Mouse (Mus musculus): ENCODE measurements around the gene Egfl7. TPM values are rescaled to one million over a fixed set of nuclear protein-coding genes. Genes with fewer than 3 reads are reported as not detected.

Gene Egfl7
- polyA plus RNA-seq, 1 experiment from 2014 or later: 172 TPM

DNA sequence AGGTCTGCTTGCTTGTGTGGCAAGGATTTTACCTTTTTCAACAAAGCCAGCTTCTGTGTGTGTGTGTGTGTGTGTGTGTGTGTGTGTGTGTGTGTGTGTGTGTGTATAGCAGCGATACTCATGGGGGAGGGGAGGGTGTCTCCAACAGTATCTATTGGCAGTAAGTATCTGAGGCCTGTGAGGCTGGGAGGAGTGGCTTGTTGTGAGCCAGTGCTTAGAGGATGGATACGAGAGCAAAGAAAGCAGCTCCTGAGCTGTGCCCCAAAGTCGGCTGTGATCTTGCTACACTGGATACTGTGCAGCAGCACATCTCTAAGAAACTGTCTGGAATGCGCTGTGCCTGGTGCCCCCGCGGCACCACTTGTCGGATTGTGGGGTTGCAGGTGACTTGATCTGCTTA lies 38.1 kb downstream of the Egfl7 start:
- H3K36me3 ChIP-seq (ENCODE audit: control insufficient read depth, insufficient read depth, low read length): no peaks in the 10 kb centered on the region
- no peaks in the 10 kb centered on the region for H3K4me1 ChIP-seq (ENCODE audit: control insufficient read depth, insufficient read depth, low read length)
- no peaks in the 10 kb centered on the region for H3K27me3 ChIP-seq (ENCODE audit: control insufficient read depth, insufficient read depth, low read length)
- H3K4me3 ChIP-seq (ENCODE audit: low read length): no peak overlapping the region
- WGBS: 59% methylated on average over 7 of the region's 7 CpGs
- H3K9ac ChIP-seq (ENCODE audit: low read depth, low read length): no peak overlapping the region
- H3K27ac ChIP-seq (ENCODE audit: low read depth, low read length): no peak overlapping the region
- H3K9me3 ChIP-seq (ENCODE audit: control insufficient read depth, low read length): no peaks in the 10 kb centered on the region
- H3K4me2 ChIP-seq (replicated peaks; ENCODE audit: low read depth, low read length): no peak overlapping the region
- no peak for ATAC-seq (ENCODE audit: low FRiP score, low TSS enrichment)

DNA sequence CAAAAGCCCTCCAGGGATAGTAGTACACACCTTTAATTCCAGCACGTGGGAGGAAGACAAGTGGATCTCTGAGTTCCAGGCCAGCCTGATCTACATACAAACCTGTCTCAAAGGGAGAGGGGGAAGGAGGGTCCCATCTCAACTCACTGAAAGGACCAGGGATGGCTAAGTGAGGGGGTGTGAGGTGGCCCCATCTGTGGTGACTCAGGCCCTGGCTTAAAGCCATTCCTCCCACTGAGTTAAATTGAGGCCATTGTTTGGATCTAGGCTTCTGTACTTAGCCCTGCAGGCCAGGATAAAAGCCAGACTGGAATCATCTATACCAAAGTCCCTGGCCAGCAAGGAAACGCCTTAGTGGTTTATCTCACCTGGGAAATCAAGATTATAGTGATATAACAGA lies 41.4 kb downstream of the Egfl7 start:
- ATAC-seq (ENCODE audit: low FRiP score, low TSS enrichment): no peak
- Histone ChIP-seq H3K9ac (ENCODE audit: low read depth, low read length) (no peak overlapping the region), H3K27me3 (ENCODE audit: control insufficient read depth, insufficient read depth, low read length) (no peaks in the 10 kb centered on the region), H3K4me2 (replicated peaks; ENCODE audit: low read depth, low read length) (no peak overlapping the region), H3K4me1 (ENCODE audit: control insufficient read depth, insufficient read depth, low read length) (no peaks in the 10 kb centered on the region), H3K9me3 (ENCODE audit: control insufficient read depth, low read length) (no peaks in the 10 kb centered on the region), H3K36me3 (ENCODE audit: control insufficient read depth, insufficient read depth, low read length) (no peaks in the 10 kb centered on the region), H3K27ac (ENCODE audit: low read depth, low read length) (no peak overlapping the region), H3K4me3 (ENCODE audit: low read length) (no peak overlapping the region)
- WGBS: 54% methylated on average over 2 of the region's 2 CpGs

GRCm38 (mm10) chr2:26622984-26623383 lies 43.2 kb downstream of the Egfl7 start:
- no peak overlapping the region for H3K9ac ChIP-seq (ENCODE audit: low read depth, low read length)

GRCm38 (mm10) chr2:26625419-26625818 lies 45.6 kb downstream of the Egfl7 start:
- WGBS: 84% methylated on average over 3 of the region's 3 CpGs
- no peaks in the 10 kb centered on the region for H3K36me3 ChIP-seq (ENCODE audit: control insufficient read depth, insufficient read depth, low read length)
- no peaks in the 10 kb centered on the region for H3K27me3 ChIP-seq (ENCODE audit: control insufficient read depth, insufficient read depth, low read length)
- no peak overlapping the region for H3K4me2 ChIP-seq (replicated peaks; ENCODE audit: low read depth, low read length)
- ATAC-seq (ENCODE audit: low FRiP score, low TSS enrichment): no peak
- H3K4me3 ChIP-seq (ENCODE audit: low read length): no peak overlapping the region
- no peak overlapping the region for H3K9ac ChIP-seq (ENCODE audit: low read depth, low read length)
- H3K27ac ChIP-seq (ENCODE audit: low read depth, low read length): no peak overlapping the region
- no peaks in the 10 kb centered on the region for H3K9me3 ChIP-seq (ENCODE audit: control insufficient read depth, low read length)
- peaks cover 16% of the 10 kb centered on the region for H3K4me1 ChIP-seq (ENCODE audit: control insufficient read depth, insufficient read depth, low read length)

More at GRCm38 (mm10) chr2:26622984-26623383, 43.2 kb downstream of the Egfl7 start:
- H3K4me1 ChIP-seq (ENCODE audit: control insufficient read depth, insufficient read depth, low read length): 0 out of 2 replicates have a peak, but pooled peaks cover 4% of the 10 kb centered on the region
- no peak overlapping the region for H3K27ac ChIP-seq (ENCODE audit: low read depth, low read length)
- H3K4me3 ChIP-seq (ENCODE audit: low read length): no peak overlapping the region
- ATAC-seq (ENCODE audit: low FRiP score, low TSS enrichment): no peak
- no peak overlapping the region for H3K4me2 ChIP-seq (replicated peaks; ENCODE audit: low read depth, low read length)
- H3K36me3 ChIP-seq (ENCODE audit: control insufficient read depth, insufficient read depth, low read length): no peaks in the 10 kb centered on the region
- 62% methylated on average over 5 of the region's 5 CpGs for WGBS
- H3K9me3 ChIP-seq (ENCODE audit: control insufficient read depth, low read length): no peaks in the 10 kb centered on the region
- no peaks in the 10 kb centered on the region for H3K27me3 ChIP-seq (ENCODE audit: control insufficient read depth, insufficient read depth, low read length)

- Histone ChIP-seq H3K27me3 (ENCODE audit: control insufficient read depth, insufficient read depth, low read length) (no peaks in the 10 kb centered on the region), H3K36me3 (ENCODE audit: control insufficient read depth, insufficient read depth, low read length) (no peaks in the 10 kb centered on the region), H3K9ac (ENCODE audit: low read depth, low read length) (no peak overlapping the region), H3K4me1 (ENCODE audit: control insufficient read depth, insufficient read depth, low read length) (peaks cover 23% of the 10 kb centered on the region), H3K27ac (ENCODE audit: low read depth, low read length) (no peak overlapping the region), H3K9me3 (ENCODE audit: control insufficient read depth, low read length) (no peaks in the 10 kb centered on the region), H3K4me2 (replicated peaks; ENCODE audit: low read depth, low read length) (no peak overlapping the region), H3K4me3 (ENCODE audit: low read length) (no peak overlapping the region)
- 74% methylated on average over 3 of the region's 3 CpGs for WGBS
- no peak for ATAC-seq (ENCODE audit: low FRiP score, low TSS enrichment)
Observed at GRCm38 (mm10) chr2:26626081-26626480, 46.3 kb downstream of the Egfl7 start.

GRCm38 (mm10) chr2:26627921-26628739 lies 48.3 kb downstream of the Egfl7 start, which contains the start of gene Fam69b:
Fam69b (plus strand) TSS chr2:26628457.
- WGBS: under 1% methylated on average over 67 of the region's 70 CpGs
- peak within 1 kb of the TSS; percentile 1; the same call in 1 of the 2 replicates for H3K27ac ChIP-seq (ENCODE audit: low read depth, low read length)

DNA sequence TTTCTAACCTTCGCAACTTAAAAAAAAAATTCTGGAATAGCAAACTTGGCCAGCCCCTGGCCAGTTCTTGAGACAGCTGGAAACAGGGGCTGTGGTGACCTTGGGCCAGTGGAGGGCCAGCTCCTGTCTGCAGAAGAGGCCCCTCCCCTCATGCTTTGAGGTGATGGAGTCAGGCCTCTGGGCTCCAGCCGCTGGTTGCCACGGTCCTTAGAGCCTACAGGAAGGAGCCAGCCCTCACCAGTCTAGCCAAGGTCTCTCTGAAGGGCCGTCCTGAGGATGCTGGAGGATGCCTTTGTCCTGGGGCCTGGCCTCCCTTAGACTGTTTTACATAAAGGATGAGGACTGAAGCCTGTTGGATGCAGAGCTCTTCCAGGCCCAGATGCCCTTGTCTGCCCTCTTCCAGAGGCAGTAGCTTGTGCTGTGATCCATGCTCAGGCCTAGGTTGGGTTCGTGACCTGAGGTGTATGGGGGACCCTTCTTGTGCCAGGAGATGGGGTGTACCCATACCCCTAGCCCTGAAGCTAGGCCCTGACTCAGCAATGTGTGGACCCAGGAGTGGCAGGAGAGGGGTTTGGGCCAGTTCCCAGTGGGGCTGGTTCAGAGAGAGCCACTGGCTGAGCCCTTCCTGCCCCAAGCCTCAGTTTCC lies 49.1 kb downstream of the Egfl7 start:
- peak overlapping the region; percentile 48 for H3K4me3 ChIP-seq (ENCODE audit: low read length)
- WGBS: 20% methylated on average over 5 of the region's 5 CpGs
- peak overlapping the region; percentile 97 for H3K4me2 ChIP-seq (replicated peaks; ENCODE audit: low read depth, low read length)
- peak overlapping the region; percentile 87 for H3K9ac ChIP-seq (ENCODE audit: low read depth, low read length)
- peak overlapping the region; percentile 1; the same call in 1 of the 2 replicates for H3K27ac ChIP-seq (ENCODE audit: low read depth, low read length)
- peaks cover 3% of the 10 kb centered on the region; the same call in 1 of the 2 replicates for H3K36me3 ChIP-seq (ENCODE audit: control insufficient read depth, insufficient read depth, low read length)
- no peaks in the 10 kb centered on the region for H3K27me3 ChIP-seq (ENCODE audit: control insufficient read depth, insufficient read depth, low read length)
- no peaks in the 10 kb centered on the region for H3K9me3 ChIP-seq (ENCODE audit: control insufficient read depth, low read length)
- ATAC-seq (ENCODE audit: low FRiP score, low TSS enrichment): peak; percentile 36
- peaks cover 23% of the 10 kb centered on the region for H3K4me1 ChIP-seq (ENCODE audit: control insufficient read depth, insufficient read depth, low read length)

More at GRCm38 (mm10) chr2:26627921-26628739, 48.3 kb downstream of the Egfl7 start, which contains the start of gene Fam69b:
- peaks cover 23% of the 10 kb centered on the region for H3K4me1 ChIP-seq (ENCODE audit: control insufficient read depth, insufficient read depth, low read length)
- H3K36me3 ChIP-seq (ENCODE audit: control insufficient read depth, insufficient read depth, low read length): no peaks in the 10 kb centered on the region
- H3K27me3 ChIP-seq (ENCODE audit: control insufficient read depth, insufficient read depth, low read length): no peaks in the 10 kb centered on the region
- peak within 1 kb of the TSS; percentile 87 for H3K9ac ChIP-seq (ENCODE audit: low read depth, low read length)
- peak within 1 kb of the TSS; percentile 97 for H3K4me2 ChIP-seq (replicated peaks; ENCODE audit: low read depth, low read length)
- peak within 1 kb of the TSS; percentile 48 for H3K4me3 ChIP-seq (ENCODE audit: low read length)
- no peaks in the 10 kb centered on the region for H3K9me3 ChIP-seq (ENCODE audit: control insufficient read depth, low read length)
- peak; percentile 72 for ATAC-seq (ENCODE audit: low FRiP score, low TSS enrichment)

DNA sequence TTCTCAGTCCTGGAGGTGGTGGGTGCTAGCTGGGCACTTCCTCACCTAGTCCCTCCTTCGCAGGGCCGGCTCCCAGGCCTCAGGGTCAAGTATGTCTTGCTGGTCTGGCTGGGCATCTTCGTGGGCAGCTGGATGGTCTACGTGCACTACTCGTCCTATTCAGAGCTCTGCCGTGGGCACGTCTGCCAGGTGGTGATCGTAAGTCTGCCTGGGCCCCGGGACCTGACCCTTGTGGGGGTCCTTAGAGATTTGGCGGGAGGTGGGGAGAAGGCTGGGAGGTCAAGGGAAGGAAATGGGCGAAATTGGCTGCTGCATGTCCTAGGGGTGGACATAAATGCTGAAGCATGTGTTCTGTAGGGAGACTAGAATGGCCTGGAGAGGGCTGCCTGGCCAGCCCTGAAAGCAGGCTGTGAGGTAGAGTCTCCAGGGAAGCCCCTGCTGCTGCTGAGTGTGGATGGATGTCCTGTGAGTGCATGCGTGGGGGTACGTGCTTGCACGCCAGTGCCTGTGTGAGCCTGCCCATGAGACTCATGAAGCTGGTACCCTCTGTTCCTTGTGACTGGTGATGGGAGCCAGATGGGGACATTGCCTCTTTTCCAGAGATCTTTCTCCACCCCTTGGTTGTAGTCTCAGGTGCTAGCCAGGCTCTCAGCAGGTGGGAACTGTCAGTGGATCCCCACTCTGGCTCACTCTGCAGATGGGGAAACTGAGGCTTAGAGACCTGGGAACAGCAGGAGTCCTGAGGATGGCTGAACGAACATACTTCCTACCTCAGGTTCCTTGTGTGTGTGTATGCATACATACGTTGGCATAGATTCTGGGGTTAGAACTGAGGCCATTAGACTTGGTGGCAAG lies 53.0 kb downstream of the Egfl7 start:
- H3K27me3 ChIP-seq (ENCODE audit: control insufficient read depth, insufficient read depth, low read length): no peaks in the 10 kb centered on the region
- no peak for ATAC-seq (ENCODE audit: low FRiP score, low TSS enrichment)
- 70% methylated on average over 16 of the region's 16 CpGs for WGBS
- H3K4me3 ChIP-seq (ENCODE audit: low read length): no peak overlapping the region
- H3K4me1 ChIP-seq (ENCODE audit: control insufficient read depth, insufficient read depth, low read length): peaks cover 24% of the 10 kb centered on the region
- peaks cover 41% of the 10 kb centered on the region for H3K36me3 ChIP-seq (ENCODE audit: control insufficient read depth, insufficient read depth, low read length)
- no peak overlapping the region for H3K9ac ChIP-seq (ENCODE audit: low read depth, low read length)
- no peak overlapping the region for H3K27ac ChIP-seq (ENCODE audit: low read depth, low read length)
- H3K4me2 ChIP-seq (replicated peaks; ENCODE audit: low read depth, low read length): no peak overlapping the region
- no peaks in the 10 kb centered on the region for H3K9me3 ChIP-seq (ENCODE audit: control insufficient read depth, low read length)

Measured in kidney, embryonic 14.5 days (tissue).